Mouse (Mus musculus) hematopoietic multipotent progenitor cell, adult 10-12 weeks (in vitro differentiated cells): ENCODE measurements around the gene Folh1. TPM values are rescaled to one million over a fixed set of nuclear protein-coding genes. Genes with fewer than 3 reads are reported as not detected.

ENCODE experiments used
- polyA plus RNA-seq: library from polyadenylated mRNA; stranded (reverse); fragments of >175 nt; gene quantifications from 2 replicates; pipeline ENCODE4 v1.2.3, GENCODE M21; 2012; ENCODE audit warnings: low replicate concordance

Folh1 gene
- not detected in 2 replicates for polyA plus RNA-seq

DNA sequence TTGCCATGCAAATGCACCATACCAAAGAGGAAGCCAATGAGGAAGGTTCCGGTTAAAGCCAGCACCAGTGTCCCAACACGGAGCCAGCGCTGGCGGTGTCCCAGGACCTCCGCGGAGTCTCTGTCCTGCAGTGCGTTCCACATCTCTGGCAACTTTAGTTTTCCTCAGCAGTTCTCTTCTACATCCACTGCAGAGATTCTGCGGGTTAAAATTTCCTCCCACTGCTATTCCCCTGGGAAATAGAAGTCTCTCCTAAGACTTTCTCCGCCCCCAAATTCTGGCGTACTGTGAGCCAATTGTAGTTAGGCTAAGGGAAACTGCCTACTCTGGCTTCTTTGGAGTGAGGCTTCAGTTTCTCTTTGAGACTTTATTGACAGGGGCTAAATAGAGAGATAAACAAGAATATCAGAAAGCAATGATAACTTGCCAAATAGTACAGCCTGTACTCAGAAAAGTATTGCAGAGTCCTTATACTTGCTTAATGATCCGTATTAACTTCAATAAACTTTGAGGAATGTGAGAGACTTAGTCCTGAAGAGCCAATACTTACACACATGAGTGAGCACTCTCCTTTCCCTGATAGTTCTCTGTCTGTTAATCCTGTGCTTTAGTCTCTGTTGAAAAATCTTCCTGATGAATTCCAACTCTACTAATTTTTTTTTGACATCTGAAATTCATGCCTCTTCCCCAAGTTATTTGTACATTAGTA, at the start of gene Folh1:
TSS of gene Folh1 (minus strand) at position 327 of the 709 bp plus-strand sequence.

DNA sequence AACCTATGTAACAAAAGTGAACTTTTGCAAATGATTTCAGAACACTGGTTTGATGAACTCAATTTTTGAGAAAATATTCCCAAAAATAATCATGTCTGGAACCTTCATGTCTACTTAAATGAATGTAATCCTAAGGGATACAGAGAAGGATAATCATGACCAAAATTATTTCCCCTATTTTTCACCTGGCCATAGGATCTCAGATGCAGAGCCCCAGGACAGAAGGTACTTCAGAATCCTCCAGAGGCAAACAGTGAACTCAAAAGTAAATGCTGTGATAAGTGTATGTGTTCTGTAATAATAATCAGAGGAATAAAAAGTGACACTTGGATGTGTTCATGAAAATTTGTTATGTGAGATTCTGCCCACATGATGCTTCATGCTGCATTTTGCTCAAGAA, 19.0 kb upstream of the Folh1 start, which contains the start of gene Vmn2r77:
TSS of gene Vmn2r77 (plus strand) at position 301 of the 400 bp plus-strand sequence.

DNA sequence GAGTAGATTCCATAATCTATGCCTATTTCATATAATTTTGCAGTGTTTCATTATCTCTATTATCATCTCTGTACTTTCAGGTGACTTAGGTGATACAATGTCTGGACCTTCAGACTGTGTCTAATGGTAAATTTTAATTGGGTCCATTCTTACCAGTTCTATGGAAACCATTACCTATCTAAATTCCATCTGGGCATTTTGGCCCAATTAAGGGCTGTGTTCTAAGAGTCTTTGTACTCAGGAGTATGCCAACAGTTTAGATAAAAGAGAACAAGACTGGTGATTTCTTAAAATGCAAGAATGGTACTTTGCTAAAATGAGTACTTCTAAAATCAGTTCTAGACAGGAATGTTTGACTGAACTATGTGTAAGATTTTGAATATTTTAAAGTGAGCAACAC, 87.7 kb downstream of the Folh1 start, which contains the start of gene Olfr292:
TSS of gene Olfr292 (plus strand) at position 301 of the 400 bp plus-strand sequence.

Other genes starting within 250 kb of the Folh1 start
- not detected in 2 replicates for gene Olfr295, start 192.1 kb downstream of the Folh1 start, polyA plus RNA-seq
- gene Olfr294, start 159.3 kb downstream of the Folh1 start, polyA plus RNA-seq, result not detected in 2 replicates
- not detected in 2 replicates for gene Olfr293, start 126.9 kb downstream of the Folh1 start, polyA plus RNA-seq
- not detected in 2 replicates for gene Olfr292, start 87.6 kb downstream of the Folh1 start, polyA plus RNA-seq
- gene Vmn2r77, start 19.1 kb upstream of the Folh1 start, polyA plus RNA-seq, result not detected in 2 replicates
- not detected in 2 replicates for gene Vmn2r78, start 139.2 kb upstream of the Folh1 start, polyA plus RNA-seq
- not detected in 2 replicates for gene Vmn2r79, start 220.2 kb upstream of the Folh1 start, polyA plus RNA-seq